Mouse (Mus musculus) MN1 (cell line): Measurements from ENCODE around the gene Arhgap19.

Experiments
- DNase-seq: peaks from one replicate; pipeline ENCODE4 v3.0.0-alpha.2; 2016; ENCODE audit warnings: low spot score

Gene Arhgap19

GRCm38 (mm10) chr19:41743396-41743795 is 58.5 kb downstream of the Arhgap19 start, which contains the start of gene Slit1:
TSS of gene Slit1 (minus strand) at chr19:41743665.
- DNase-seq, result no peak

- DNase-seq, result no peak
Measured at GRCm38 (mm10) chr19:41738896-41739295, 63.0 kb downstream of the Arhgap19 start.

- no peak for DNase-seq
Measured at GRCm38 (mm10) chr19:41738429-41738805, 63.4 kb downstream of the Arhgap19 start.

- DNase-seq, result peak; percentile 65
Measured at GRCm38 (mm10) chr19:41737657-41738428, 64.0 kb downstream of the Arhgap19 start.

GRCm38 (mm10) chr19:41734685-41735084 is 67.2 kb downstream of the Arhgap19 start:
- no peak for DNase-seq

GRCm38 (mm10) chr19:41725491-41725890 is 76.4 kb downstream of the Arhgap19 start:
- DNase-seq, result no peak

GRCm38 (mm10) chr19:41724831-41725470 is 76.9 kb downstream of the Arhgap19 start:
- DNase-seq, result no peak

- no peak for DNase-seq
Measured at GRCm38 (mm10) chr19:41723337-41723736, 78.5 kb downstream of the Arhgap19 start.

- DNase-seq, result no peak
Measured at GRCm38 (mm10) chr19:41719436-41719835, 82.4 kb downstream of the Arhgap19 start.
